Mouse (Mus musculus): ENCODE measurements around the gene Wdr4.
A peak's percentile ranks its signal among the peaks of the same experiment; 100 is the strongest.
"Not testable (repeated sequence)": the region's sequence is repeated elsewhere in the genome, so short reads cannot be mapped to it uniquely, and the experiment has no call there.

Gene Wdr4

DNA sequence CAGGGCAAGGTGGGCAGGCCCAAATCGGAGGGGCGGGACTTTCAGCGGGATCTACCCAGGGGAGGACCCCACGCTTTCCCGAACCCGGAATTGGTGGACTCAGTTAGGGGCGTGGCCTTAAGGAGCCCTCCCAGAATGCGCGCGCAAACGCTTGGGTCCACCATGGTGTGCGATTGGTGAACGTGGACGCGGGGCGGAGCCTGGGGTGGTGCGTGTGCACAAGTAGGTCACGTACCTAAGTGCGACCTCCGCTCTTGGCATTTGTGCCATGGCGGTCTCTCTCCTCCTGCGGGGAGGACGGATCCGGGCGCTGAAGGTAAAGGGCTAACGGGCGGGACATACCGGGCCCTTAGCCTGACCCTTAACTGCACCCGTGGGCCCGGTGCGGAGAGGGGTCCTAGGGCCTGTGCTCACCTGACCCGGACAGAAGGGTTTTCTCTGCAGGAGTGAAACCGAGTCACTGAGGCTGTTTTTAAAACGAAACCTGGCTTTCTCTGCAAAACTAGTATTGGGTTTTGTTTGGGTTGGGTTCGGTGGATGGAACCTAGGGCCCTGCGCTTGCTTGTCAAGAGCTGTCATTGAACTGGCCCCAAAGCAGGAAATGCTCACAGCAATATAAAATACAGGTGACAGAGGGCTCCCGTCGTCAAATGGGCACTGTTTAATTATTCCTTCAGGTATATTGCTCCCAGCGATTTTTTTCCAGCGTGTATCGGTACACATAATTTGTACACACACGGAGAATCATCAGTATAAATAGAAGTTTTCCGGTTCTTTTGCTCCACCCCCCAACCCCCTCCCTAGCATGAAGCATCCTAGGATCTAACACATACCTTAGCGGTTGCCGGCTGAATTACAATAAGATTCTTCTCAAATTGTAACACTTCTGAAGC is at the start of gene Wdr4, which contains the start of gene Ndufv3:
TSS of gene Wdr4 (minus strand) at position 35 of the 893 bp plus-strand sequence.
TSS of gene Ndufv3 (plus strand) at position 170 of the 893 bp plus-strand sequence.
- DNase-seq (ENCODE audit: low read depth, low spot score) = peak; percentile 100

GRCm38 (mm10) chr17:31566276-31566675 is 46.5 kb upstream of the Wdr4 start:
- DNase-seq (ENCODE audit: low read depth, low spot score) = no peak

- DNase-seq (ENCODE audit: low read depth, low spot score) = peak; percentile 86
These were observed 45.6 kb upstream of the Wdr4 start for GRCm38 (mm10) chr17:31565141-31566056.

DNA sequence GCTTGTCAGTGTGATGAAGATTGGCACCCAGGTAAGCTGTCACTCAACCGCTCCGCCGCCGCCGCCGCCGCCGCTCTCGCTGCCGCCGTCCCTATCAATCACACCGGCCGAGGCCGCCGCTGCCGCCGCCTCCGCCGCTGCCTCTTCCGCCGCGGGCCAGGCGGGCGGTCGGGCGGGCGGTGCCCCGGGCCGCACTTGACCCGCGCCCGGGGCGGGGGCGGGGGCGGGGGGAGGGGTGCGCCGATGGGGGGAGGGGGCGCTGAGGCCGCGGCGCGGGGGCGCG is 45.0 kb upstream of the Wdr4 start:
- DNase-seq (ENCODE audit: low read depth, low spot score) = no peak

DNA sequence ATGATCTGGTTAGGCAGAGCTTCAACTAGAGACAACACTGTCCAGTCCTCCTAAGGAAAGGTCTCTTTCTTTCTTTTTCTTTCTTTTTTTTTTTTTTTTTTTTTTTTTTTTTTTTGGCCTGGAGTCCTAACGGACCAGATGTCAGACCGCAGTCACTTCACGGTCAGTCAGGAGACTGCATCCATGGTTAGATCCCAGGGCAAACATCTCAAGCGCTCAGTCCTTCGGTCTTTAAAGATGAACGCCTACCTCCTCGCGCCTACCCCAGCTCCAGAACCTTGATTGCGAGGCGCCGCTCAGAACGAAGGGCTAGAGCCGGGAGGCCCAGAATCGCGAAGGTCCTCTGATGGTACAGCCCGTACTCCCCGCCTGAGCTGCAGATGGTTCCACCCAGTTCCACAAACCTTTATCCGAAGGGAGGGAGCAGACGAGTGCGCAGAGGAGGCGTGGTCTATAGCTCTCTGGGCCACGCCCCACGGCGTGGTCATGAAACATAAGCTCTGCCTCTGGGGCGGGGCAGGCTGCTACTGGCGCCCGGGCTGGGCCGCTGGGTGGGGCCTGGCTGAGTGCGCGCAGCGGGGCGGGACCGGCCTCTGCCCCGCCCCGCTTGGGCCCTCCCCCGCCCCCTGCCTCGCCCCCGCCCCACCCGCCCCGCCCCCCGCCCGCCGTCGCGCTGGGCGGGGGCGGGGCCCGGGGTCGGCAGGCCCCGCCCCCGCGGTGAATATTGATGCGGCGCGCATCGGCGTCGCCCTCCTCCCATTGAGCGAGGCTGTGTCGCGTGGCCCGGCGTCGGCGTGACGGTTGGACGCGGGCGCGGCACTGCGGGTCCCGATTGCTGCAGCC is 44.5 kb upstream of the Wdr4 start, which contains the start of gene Pknox1:
TSS of gene Pknox1 (plus strand) at position 720 of the 843 bp plus-strand sequence.
- peak; percentile 100 for DNase-seq (ENCODE audit: low read depth, low spot score)

DNA sequence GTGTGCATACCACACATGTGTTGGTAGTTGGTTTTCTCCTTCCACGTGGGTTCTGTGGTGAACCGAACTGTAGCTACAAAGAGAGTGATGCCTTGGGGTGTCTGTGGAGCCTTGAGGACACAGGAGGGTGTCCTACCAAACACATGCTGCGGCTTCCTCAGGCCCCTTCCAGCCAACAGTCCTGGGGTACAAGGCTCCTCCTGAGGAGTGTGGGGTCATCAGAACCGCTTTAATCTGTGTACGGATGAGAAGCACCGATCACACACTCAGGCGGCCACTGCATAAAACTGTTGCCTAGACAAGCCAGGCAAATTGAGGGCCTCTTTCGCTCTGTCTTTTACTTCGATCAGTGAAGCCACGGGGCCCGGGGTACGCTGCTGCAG is 43.8 kb upstream of the Wdr4 start:
- no peak for DNase-seq (ENCODE audit: low read depth, low spot score)

GRCm38 (mm10) chr17:31559021-31559789 is 39.4 kb upstream of the Wdr4 start:
- no peak for DNase-seq (ENCODE audit: low read depth, low spot score)

- DNase-seq (ENCODE audit: low read depth, low spot score) = peak; percentile 44
These were observed 38.3 kb upstream of the Wdr4 start for GRCm38 (mm10) chr17:31557947-31558542.

GRCm38 (mm10) chr17:31557124-31557880 is 37.5 kb upstream of the Wdr4 start:
- DNase-seq (ENCODE audit: low read depth, low spot score) = peak; percentile 13

- DNase-seq (ENCODE audit: low read depth, low spot score) = no peak
These were observed 36.5 kb upstream of the Wdr4 start for GRCm38 (mm10) chr17:31556253-31556652.

- not testable (repeated sequence) for DNase-seq (ENCODE audit: low read depth, low spot score)
These were observed 32.8 kb upstream of the Wdr4 start for GRCm38 (mm10) chr17:31552601-31553000.

DNA sequence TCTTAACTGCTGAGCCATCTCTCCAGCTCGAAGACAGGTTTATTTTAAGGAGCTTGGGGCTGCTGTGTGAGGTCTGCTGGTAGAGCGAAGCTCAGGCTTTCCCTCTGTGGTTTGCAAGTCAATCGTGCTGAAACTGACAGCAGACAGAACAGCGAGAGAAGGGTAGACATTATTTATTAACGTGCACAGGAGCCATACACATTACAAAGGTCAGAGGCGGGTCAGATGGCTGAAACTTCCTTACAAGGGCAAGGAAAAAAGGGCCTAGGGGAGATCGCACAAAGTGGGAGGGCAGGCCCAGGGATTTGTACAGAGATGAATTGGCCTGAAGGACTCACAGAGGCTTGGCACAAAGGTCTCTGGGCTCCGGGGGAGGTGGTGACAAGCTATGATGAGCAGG is 29.6 kb upstream of the Wdr4 start:
- no peak for DNase-seq (ENCODE audit: low read depth, low spot score)

GRCm38 (mm10) chr17:31547974-31548373 is 28.2 kb upstream of the Wdr4 start:
- DNase-seq (ENCODE audit: low read depth, low spot score) = no peak

DNA sequence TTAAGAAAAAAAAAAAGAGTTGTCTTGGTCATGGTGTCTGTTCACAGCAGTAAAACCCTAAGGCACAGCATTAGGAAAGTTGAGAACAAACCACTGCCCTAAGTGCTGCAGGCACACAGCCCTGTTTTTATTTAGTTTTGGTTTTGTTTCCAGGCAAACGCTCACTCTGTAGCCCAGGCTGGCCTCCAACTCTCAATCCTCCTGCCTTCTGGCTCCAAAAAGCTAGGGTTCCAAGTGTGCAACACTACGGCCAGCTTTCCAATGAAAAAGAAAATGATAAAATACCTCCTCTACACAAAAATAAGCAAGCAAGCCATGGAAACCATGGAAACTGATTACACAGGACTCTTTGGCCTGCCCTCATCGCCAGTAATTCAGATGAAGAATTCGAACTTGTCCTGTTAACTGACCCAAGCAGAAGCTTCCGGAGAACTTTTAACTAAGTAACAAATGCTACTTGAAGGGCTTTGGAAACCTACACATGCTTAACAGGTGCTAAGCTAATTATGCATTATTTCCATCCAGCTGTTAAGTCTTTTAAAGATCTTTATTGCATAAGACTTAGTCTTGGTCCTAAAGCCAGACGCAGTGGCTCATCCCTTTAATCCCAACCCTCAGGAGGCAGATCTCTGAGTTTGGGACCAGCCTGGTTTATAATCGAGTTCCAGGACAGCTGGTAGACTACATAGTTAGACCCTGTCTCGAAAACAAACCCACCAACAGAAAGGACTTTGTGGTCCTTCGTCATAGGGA is 26.8 kb upstream of the Wdr4 start:
- DNase-seq (ENCODE audit: low read depth, low spot score) = no peak

DNA sequence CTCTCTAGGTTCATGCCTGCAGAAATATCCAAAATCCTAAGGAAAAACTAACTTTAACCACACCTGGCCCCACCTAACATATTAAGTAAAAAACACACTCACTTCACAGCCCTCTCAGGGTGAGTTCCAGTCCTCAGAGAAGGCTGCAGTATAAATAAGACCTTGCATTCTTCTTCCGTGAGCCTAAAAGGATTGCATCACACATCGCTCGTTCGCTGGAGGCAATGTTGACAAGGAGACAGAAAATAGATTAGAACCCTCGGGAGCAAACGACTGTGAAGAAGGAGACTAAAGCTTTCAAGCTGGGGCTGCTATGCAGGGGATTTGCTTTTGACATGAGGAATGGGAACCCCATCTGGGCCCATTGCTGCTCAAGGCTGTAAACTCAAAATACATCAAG is 23.8 kb upstream of the Wdr4 start:
- no peak for DNase-seq (ENCODE audit: low read depth, low spot score)

GRCm38 (mm10) chr17:31541460-31541831 is 21.7 kb upstream of the Wdr4 start:
- no peak for DNase-seq (ENCODE audit: low read depth, low spot score)

DNA sequence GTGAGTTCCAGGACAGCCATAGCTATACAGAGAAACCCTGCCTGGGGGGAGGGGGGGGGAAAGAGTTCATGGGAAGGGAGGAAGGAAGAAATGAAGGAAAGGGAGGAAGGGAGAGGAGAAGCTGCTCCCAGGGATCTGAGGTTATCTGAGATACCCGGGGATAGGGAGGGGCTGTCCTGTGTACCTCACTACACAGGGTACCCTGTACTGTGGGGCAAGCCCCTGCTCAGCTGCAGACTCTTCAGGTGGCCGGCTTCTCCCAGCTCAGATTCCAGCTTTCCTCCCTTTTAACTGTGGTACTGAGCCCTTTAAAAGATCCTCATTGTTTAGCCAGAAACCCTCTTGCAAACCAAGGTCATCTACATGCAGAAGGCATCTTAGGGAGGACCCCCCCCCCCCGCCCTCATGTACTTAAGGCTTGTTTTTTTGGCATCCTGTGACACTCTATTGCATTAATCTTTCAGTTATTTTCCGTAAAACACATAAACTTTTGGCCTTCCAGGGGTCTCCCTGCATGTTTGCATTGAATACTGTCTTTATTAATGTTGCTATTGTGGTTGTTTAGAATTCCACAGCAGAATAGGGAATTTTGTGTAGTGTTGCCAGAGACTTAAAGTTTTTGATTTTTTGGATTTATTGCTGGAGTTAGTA is 21.2 kb upstream of the Wdr4 start:
- DNase-seq (ENCODE audit: low read depth, low spot score) = no peak

- DNase-seq (ENCODE audit: low read depth, low spot score) = no peak
These were observed 20.3 kb upstream of the Wdr4 start for GRCm38 (mm10) chr17:31540101-31540500.

Data from CD4-positive, CD25-positive, alpha-beta regulatory T cell, adult 2 months (primary cell).